Mouse (Mus musculus): Measurements from ENCODE around the gene Epyc. TPM values are rescaled to one million over a fixed set of nuclear protein-coding genes. Genes with fewer than 3 reads are reported as not detected.

The Epyc gene
- 0.34 TPM for polyA plus RNA-seq (2015; fragmentation: Illumina TruSeq; extraction: RNeasy Lipid Tissue Mini Kit (QIAGEN cat#74804); ENCODE audit: low read depth, low replicate concordance)

DNA sequence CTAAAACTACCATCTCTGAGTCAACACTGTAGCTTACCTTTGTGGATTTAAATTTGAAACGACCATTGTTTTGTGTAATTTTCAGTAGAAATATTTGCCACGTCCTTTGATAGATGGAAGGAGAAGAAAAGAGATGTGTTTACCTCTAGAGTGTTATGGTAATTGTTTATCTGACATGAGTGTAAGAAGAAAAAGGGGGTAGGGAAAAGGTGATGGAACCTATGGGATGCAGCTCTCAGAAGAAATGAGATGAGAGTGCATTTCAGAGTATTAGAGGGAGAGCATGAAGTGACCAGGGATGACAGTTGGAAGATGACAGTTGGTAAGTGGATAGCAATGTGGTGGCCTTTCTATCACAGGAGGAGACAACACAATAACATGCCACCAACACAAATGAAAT is at the start of gene Epyc:
Gene Epyc (plus strand): TSS at position 301 of the 400 bp plus-strand sequence.

DNA sequence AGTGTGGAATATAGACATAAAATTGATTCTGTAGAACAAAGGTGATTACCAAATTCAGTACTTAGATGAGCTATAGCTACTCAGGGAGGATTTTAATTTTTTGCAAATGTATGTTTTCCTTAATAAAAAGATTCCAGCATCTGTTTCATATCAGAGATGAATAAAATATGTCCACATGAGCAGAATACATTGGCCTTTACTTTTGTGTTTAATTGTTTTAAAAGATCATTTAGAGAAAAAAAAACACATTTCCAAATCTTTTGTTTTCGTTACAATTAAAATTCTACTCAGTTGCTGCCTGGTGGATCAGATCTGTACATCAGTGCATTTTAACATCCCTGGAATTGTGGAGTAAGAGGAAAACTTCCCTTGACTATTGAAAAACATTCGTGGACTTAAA is 37.3 kb upstream of the Epyc start, which contains the start of gene Kera:
Gene Kera (plus strand): TSS at position 301 of the 400 bp plus-strand sequence.

GRCm38 (mm10) chr10:97692913-97693312 is 49.0 kb downstream of the Epyc start, which contains the start of gene Ccer1:
TSS of gene Ccer1 (plus strand) at chr10:97693059.

DNA sequence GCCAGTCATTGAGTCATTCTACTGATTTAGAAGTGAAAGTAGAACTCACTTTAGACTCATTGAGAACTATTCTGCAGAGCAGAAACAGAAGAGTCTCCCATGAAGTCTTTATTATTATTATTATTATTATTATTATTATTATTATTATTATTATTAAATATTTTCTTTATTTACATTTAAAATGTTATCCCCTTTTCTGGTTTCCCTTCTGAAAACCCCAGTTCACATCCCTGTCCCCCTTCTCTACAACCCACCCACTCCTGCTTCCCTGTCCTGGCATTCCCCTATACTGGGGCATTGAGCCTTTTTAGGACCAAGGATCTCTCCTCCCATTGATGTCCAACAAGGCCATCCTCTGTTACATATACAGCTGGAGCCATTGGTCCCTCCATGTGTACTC is 82.8 kb downstream of the Epyc start, which contains the start of gene C030005K15Rik:
Gene C030005K15Rik (minus strand): TSS at position 101 of the 400 bp plus-strand sequence.

Other genes with a start within 250 kb of the Epyc start
- 29.5 TPM for gene Dcn, start 164.5 kb upstream of the Epyc start, polyA plus RNA-seq (2015; fragmentation: Illumina TruSeq; extraction: RNeasy Lipid Tissue Mini Kit (QIAGEN cat#74804); ENCODE audit: low read depth, low replicate concordance)
- gene Lum, start 78.9 kb upstream of the Epyc start, polyA plus RNA-seq (2015; fragmentation: Illumina TruSeq; extraction: RNeasy Lipid Tissue Mini Kit (QIAGEN cat#74804); ENCODE audit: low read depth, low replicate concordance), result 2.5 TPM
- not detected for gene Kera, start 37.2 kb upstream of the Epyc start, polyA plus RNA-seq (2015; fragmentation: Illumina TruSeq; extraction: RNeasy Lipid Tissue Mini Kit (QIAGEN cat#74804); ENCODE audit: low read depth, low replicate concordance)
- gene Ccer1, start 49.0 kb downstream of the Epyc start, polyA plus RNA-seq (2015; fragmentation: Illumina TruSeq; extraction: RNeasy Lipid Tissue Mini Kit (QIAGEN cat#74804); ENCODE audit: low read depth, low replicate concordance), result not detected
- not detected for gene C030005K15Rik, start 82.7 kb downstream of the Epyc start, polyA plus RNA-seq (2015; fragmentation: Illumina TruSeq; extraction: RNeasy Lipid Tissue Mini Kit (QIAGEN cat#74804); ENCODE audit: low read depth, low replicate concordance)